Mouse (Mus musculus): ENCODE data around the gene Csl. TPM values are rescaled to one million over a fixed set of nuclear protein-coding genes. Genes with fewer than 3 reads are reported as not detected.

The Csl gene
- total and polyA plus RNA-seq, 2 experiments from 2014 or later, result 0.16 TPM; not detected in 1

- Histone ChIP-seq H3K27me3 (ENCODE audit: insufficient read depth, low read length) (no peaks in the 10 kb centered on the region), H3K4me1 (ENCODE audit: insufficient read depth, low read length) (no peaks in the 10 kb centered on the region), H3K9ac (replicated peaks; ENCODE audit: low read length) (no peak overlapping the region), H3K4me3 (ENCODE audit: low read length) (no peak overlapping the region), H3K36me3 (ENCODE audit: insufficient read depth, low read length) (no peaks in the 10 kb centered on the region), H3K4me2 (ENCODE audit: low read depth, low read length) (no peak overlapping the region), H3K9me3 (ENCODE audit: low read length) (no peaks in the 10 kb centered on the region), H3K27ac (no peak overlapping the region)
- no peak for TF ChIP-seq CTCF (IDR thresholded peaks at IDR 0.05; ENCODE audit: low read depth)
- ATAC-seq (no peak), DNase-seq (ENCODE audit: low spot score) (no peak)
These were observed 17.7 kb downstream of the Csl start for GRCm38 (mm10) chr10:99741609-99742280.

- 65% methylated on average over 2 of the region's 2 CpGs for WGBS
- no peak overlapping the region for H3K27ac ChIP-seq
- no peak overlapping the region for H3K9ac ChIP-seq (replicated peaks; ENCODE audit: low read length)
- no peak overlapping the region for H3K4me3 ChIP-seq (ENCODE audit: low read length)
- no peaks in the 10 kb centered on the region for H3K9me3 ChIP-seq (ENCODE audit: low read length)
- H3K4me2 ChIP-seq (ENCODE audit: low read depth, low read length), result no peak overlapping the region
- no peak for DNase-seq (ENCODE audit: low spot score)
- H3K4me1 ChIP-seq (ENCODE audit: insufficient read depth, low read length), result no peaks in the 10 kb centered on the region
- H3K36me3 ChIP-seq (ENCODE audit: insufficient read depth, low read length), result no peaks in the 10 kb centered on the region
- ATAC-seq, result no peak
- no peak for TF ChIP-seq CTCF (IDR thresholded peaks at IDR 0.05; ENCODE audit: low read depth)
- H3K27me3 ChIP-seq (ENCODE audit: insufficient read depth, low read length), result no peaks in the 10 kb centered on the region
These were observed 46.3 kb downstream of the Csl start for GRCm38 (mm10) chr10:99713129-99713528.

GRCm38 (mm10) chr10:99711567-99711966 lies 47.9 kb downstream of the Csl start:
- ATAC-seq, result no peak
- no peak overlapping the region for H3K4me2 ChIP-seq (ENCODE audit: low read depth, low read length)
- H3K36me3 ChIP-seq (ENCODE audit: insufficient read depth, low read length), result no peaks in the 10 kb centered on the region
- no peak overlapping the region for H3K9ac ChIP-seq (replicated peaks; ENCODE audit: low read length)
- no peaks in the 10 kb centered on the region for H3K27me3 ChIP-seq (ENCODE audit: insufficient read depth, low read length)
- H3K4me1 ChIP-seq (ENCODE audit: insufficient read depth, low read length), result no peaks in the 10 kb centered on the region
- 82% methylated on average over 1 of the region's 1 CpGs for WGBS
- no peak overlapping the region for H3K4me3 ChIP-seq (ENCODE audit: low read length)
- no peak overlapping the region for H3K27ac ChIP-seq
- no peak for TF ChIP-seq CTCF (IDR thresholded peaks at IDR 0.05; ENCODE audit: low read depth)
- no peak for DNase-seq (ENCODE audit: low spot score)
- no peaks in the 10 kb centered on the region for H3K9me3 ChIP-seq (ENCODE audit: low read length)

Measured in hindbrain, postnatal 0 days (tissue).